Mouse (Mus musculus) left cerebral cortex, adult 18-20 months (tissue): ENCODE results near the gene Cpvl. TPM values are rescaled to one million over a fixed set of nuclear protein-coding genes. Genes with fewer than 3 reads are reported as not detected.

Source experiments
- total RNA-seq, 2 experiments: library from RNA; stranded (reverse); gene quantifications; 2 replicates each; pipeline ENCODE4 v1.2.3; 2021

The Cpvl gene
- total RNA-seq, 2 experiments from 2014 or later = not detected

Other genes starting within 250 kb of the Cpvl start
- gene Tril, start 157.8 kb downstream of the Cpvl start, total RNA-seq = 10 to 100 TPM; 33.0 to 33.6 TPM
- 10 to 100 TPM; 39.0 to 40.2 TPM for gene Chn2, start 60.9 kb upstream of the Cpvl start, total RNA-seq